In genomic region chr10:120192278-120192677, GRCm38 (mm10) we compare ENCODE assay signal across 30 mouse cellular contexts. TPM values are rescaled to one million over a fixed set of nuclear protein-coding genes. Genes with fewer than 3 reads are reported as not detected.
"Had no signal": no experiment of that assay in that cellular context is flagged by ENCODE, and none has a peak within 500 bp of the region (broad histone marks: within the 10 kb centered on the region; RNA-seq: fewer than 3 reads in every experiment).

No protein-coding gene starts in this region.

- H3K9ac ChIP-seq: heart, embryonic 12.5 days; heart, embryonic 13.5 days; heart, embryonic 15.5 days; hindbrain, embryonic 12.5 days; hindbrain, embryonic 13.5 days; hindbrain, embryonic 14.5 days; hindbrain, embryonic 15.5 days; intestine, embryonic 15.5 days; kidney, embryonic 15.5 days had no signal

- H3K9me3 ChIP-seq: heart, embryonic 12.5 days; heart, embryonic 13.5 days; heart, embryonic 15.5 days; hindbrain, embryonic 10.5 days; hindbrain, embryonic 12.5 days; hindbrain, embryonic 13.5 days; hindbrain, embryonic 15.5 days; intestine, embryonic 15.5 days; kidney, embryonic 15.5 days had no signal

- H3K36me3 ChIP-seq: heart, embryonic 12.5 days; heart, embryonic 13.5 days; heart, embryonic 15.5 days; hindbrain, embryonic 10.5 days; hindbrain, embryonic 12.5 days; hindbrain, embryonic 13.5 days; hindbrain, embryonic 15.5 days; intestine, embryonic 15.5 days; kidney, embryonic 15.5 days had no signal

- H3K4me3 ChIP-seq: heart, embryonic 12.5 days; heart, embryonic 13.5 days; heart, embryonic 15.5 days; hindbrain, embryonic 10.5 days; hindbrain, embryonic 12.5 days; hindbrain, embryonic 13.5 days; hindbrain, embryonic 15.5 days; intestine, embryonic 15.5 days; kidney, embryonic 15.5 days; layer of hippocampus, adult 2 months; left cerebral cortex, adult 2 months had no signal

- H3K4me1 ChIP-seq: heart, embryonic 15.5 days; hindbrain, embryonic 12.5 days; intestine, embryonic 15.5 days had no signal

- H3K27ac ChIP-seq: heart, embryonic 13.5 days; heart, embryonic 15.5 days; hindbrain, embryonic 10.5 days; hindbrain, embryonic 12.5 days; hindbrain, embryonic 13.5 days; hindbrain, embryonic 14.5 days; hindbrain, embryonic 15.5 days; hindbrain, postnatal 0 days; intestine, embryonic 15.5 days; kidney, embryonic 15.5 days; kidney, postnatal 0 days; layer of hippocampus, adult 2 months; left cerebral cortex, adult 2 months had no signal

- DNase-seq: heart, postnatal 10 days; heart, postnatal 14 days; heart, postnatal 36 days; heart, postnatal 4 days; kidney, adult 11 months; kidney, adult 18-20 months; kidney, adult 2 months; kidney, adult 8-10 months; kidney, adult 9 months; kidney, postnatal 10 days; kidney, postnatal 14 days; kidney, postnatal 25 days; kidney, postnatal 36 days; kidney, postnatal 4 days; layer of hippocampus, adult 9-11 months; layer of hippocampus, postnatal 36 days had no signal

- H3K27me3 ChIP-seq: heart, embryonic 15.5 days; hindbrain, embryonic 12.5 days; hindbrain, embryonic 13.5 days; hindbrain, embryonic 15.5 days; intestine, embryonic 15.5 days; kidney, embryonic 15.5 days had no signal

RNA-seq across cellular contexts. Expression of gene Irak3, which starts 9.7 kb away (rescaled TPM):
- total RNA-seq: hindbrain, postnatal 0 days had no signal
